Mouse (Mus musculus): Measurements from ENCODE around the gene Mterf2.

Gene Mterf2

DNA sequence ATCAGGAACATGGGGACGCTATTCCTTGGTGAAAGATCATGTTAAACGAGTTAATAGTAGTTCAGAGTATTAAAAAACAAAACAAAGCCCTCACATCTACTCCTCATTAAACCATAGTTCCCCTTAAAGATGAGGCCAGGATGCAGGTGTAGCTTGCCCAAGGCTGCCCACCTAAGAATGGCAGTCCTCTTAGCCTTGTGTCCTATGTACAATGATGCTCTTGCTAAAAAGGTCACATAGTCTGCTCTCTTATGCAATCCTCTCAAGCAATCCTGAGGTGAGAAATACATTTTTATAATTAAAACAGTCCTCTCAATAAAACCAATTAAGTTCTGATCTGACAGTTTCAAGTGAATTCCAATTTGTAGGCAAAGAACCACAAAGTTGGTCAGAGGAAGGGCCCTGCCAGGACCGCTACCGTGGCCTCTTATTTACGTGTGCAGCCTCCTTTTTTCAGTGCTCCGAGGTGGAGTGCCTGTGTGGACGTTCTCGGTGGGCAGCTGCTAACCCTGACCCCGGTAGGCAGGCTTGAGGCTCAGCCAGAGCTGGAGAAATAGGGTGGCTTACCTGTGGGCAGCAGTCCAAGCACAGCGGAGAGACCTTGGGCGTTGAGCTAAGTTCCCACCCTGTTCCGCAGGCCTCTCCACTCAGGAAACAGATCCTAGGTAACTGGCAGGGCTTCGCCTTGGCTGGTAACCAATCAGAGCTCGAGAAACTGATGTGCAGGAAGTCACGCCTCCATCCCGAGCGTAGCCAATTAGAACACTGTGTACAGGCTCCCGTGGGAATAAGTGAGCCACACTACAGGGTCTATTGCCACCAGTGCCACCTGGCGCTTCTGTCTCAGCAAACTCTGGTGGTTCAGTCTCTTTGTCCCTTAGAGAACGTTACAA, at the start of gene Mterf2:
Gene Mterf2 (minus strand): TSS at position 633 of the 893 bp plus-strand sequence.
- DNase-seq (ENCODE audit: low spot score) = peak; percentile 99

DNA sequence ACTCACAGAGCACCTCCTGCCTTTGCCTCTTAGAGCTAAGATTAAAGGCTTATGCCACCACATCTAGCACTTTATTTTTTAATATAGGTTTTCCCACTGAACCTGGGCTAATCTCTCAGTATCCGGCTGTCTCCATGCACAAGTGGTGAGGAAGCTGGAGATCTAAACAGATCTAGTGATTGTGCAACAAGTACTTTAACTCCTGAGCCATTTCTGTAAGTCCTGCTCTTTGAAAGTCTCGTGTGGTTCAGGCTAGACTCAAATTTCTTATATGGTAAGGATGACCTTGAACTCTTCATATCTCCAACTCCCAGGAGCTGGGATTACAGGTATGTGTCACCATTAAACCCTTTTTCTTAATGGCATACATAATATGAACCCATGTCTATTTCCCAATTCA, 48.8 kb upstream of the Mterf2 start:
- no peak for DNase-seq (ENCODE audit: low spot score)

DNA sequence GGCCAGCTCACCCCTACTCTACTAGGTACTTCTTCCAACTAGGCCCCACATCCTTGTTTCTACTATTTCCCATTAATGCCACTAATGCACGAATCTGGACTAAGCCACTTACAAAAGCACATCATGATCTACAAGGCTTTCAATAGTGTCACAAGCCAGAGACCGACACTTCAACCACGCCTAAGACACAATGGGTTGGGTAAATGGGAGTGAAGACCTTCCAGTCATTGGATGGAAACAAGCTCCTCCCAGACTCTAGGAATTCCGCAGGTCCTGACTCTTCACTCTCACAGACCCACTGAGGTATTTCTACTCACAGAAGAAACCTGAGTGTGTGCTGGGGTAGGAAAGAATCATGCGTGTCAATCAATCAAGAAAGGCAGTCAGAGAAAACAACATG, 37.5 kb upstream of the Mterf2 start:
- DNase-seq (ENCODE audit: low spot score) = no peak

DNA sequence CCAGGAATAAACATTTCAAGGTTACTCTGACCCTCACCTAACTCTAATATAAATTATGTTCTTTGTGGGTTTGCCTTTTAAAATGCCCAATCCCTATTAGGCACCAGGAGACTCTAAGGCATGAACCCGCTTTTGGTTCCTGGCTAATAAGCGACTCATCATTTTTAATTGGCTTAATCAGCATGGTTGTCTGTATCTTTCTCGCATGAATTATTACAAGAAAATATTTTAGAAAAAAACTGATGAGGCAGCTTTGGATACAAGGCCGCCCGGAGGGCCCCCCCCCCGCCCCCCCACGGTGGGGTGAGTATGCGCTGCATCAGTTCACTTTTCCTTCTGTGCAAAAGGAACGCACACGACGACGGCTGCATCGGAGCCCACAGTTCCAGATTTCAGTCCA, 37.0 kb upstream of the Mterf2 start:
- no peak for DNase-seq (ENCODE audit: low spot score)

DNA sequence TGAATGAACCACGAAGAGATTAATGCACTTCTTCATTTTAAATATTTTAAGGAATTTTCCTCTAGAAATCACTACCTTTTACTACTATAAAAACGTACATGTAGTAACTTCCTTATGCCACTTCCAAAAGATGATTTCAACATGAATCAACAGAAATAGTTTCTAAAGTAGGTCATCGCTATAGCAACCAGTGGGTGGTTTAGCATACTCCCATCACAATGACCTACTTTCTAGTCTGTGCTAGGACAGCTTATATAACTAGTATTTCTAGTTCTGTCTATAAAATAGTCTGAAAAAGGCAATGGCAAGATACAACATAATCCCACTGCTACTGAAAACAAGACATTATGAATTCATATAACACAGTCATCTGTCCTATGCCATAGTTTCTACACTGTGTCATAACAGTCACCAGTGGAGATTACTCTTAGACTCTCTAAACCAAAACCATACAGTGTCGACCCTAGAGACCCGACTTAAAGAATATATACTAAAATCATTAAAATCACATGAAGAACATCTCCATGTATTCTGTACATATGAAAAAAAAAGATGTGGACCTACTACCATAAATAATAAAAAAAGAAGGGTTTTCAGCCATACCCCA, 34.0 kb upstream of the Mterf2 start:
- DNase-seq (ENCODE audit: low spot score) = peak; percentile 46

DNA sequence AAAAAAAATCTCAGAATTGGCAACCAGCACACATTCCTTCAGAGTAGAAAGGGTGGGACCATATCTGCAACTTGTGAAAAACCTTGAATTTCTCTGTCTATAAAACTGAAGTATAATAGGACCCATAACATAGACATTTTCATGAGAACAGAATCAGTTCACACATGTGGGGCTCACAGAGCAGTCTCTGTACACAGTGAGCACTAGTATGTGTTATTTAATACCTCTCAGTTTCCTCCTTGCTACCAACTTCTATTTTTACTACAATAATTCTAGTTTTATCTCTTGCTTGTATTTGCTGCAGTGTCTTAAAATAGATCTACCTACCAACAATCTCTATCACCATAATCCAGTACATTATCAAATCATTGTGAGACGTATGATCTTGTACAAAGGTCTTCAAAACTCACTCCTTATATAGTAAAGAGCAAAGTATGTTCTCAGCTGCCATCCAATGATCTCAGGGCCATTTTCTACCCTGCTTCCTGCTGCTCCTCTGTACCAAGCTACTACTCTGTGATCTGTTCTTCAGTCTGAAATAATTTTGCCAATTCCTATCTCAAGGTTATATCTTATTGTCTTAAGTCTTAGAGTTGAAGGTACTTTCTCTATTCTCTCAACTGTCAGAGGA, 32.3 kb upstream of the Mterf2 start:
- DNase-seq (ENCODE audit: low spot score) = no peak

DNA sequence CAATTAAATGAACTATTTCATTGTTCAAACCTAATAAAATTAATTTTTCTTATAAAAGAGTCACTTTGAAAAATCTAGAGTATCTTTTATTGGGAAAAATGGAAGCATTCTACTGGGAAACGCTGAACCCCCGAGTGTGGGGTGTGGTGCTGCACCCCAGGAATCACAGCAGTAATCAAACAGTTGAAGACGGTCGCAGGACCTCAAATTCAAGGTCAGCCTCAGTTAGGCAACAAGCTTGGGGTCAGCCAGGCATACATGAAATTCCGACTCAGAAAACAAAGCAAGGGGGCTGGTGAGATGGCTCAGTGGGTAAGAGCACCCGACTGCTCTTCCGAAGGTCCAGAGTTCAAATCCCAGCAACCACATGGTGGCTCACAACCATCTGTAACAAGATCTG, 29.6 kb upstream of the Mterf2 start:
- DNase-seq (ENCODE audit: low spot score) = no peak

DNA sequence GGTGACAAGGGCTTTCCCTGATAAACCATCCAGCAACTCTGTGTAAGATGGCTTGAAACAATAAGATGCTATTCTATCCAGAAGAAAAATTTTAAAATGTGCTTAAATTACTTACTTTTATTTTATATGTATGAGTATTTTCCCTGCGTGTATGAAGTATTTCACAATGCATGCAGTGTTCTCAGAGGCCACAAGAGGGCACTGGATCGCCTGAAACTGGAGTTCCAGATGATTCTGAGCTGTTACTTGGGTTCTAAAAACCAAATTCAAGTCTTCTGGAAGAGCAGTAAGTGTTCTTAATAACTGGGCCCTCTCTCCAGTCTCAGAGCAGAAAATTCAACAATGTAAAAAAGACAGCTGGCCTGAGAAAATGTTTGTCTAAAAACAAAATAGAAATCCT, 26.4 kb upstream of the Mterf2 start:
- peak; percentile 77 for DNase-seq (ENCODE audit: low spot score)

DNA sequence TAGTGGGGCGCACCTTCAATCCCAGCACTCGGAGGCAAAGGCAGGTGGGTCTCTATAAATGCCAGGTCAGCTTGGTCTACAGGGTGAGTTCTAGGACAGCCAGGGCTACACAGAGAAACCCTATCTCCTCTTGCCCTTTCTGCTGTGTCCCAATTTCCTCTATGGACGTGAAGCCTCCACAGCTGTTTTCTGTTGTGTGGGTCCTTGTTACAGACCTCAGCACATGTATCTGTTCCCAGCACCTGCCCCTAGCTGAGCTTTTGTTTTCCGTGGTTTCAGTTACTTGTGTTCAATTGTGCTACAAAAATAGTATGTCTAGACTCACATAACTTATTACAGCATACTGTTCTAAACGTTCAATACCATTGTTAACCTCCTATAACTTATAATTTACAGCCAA, 21.4 kb upstream of the Mterf2 start:
- no peak for DNase-seq (ENCODE audit: low spot score)

DNA sequence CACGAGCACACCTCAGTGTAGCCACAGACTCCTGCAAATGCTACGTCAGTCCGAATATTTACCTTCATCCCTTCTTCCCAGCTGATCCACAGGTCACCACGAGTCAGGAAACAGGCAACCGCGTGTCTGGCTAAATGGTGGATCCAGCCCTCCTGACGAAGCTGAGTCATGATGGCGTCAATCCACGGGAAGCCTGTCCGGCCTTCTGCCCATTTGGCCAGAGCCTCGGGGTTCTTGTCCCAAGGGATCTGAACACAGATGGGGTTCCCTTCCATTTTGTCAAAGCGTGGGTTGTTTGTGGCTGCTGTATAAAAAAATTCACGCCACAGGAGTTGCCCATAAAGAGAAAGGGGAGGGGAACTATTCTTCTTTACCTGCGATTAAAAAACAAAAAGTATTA, 18.5 kb upstream of the Mterf2 start:
- DNase-seq (ENCODE audit: low spot score) = no peak

DNA sequence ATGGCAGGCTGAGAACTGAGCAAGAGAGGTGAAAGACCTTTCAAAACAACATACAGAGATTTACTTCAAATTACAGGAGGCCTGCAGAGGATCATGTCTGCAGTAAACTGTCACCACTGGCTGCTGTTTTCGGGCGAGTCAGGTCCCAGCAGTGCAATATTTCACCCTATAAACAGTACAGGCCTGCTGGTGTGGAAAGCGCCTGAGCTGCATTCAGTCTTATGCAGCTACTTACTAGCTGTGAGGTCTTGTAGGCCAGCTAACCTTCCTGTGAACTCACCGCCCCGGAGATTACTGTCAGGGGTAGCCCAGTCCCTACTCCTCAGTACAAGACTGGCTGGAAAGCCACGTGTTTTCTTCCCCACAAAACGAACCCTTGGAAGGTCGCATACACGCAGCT, 13.6 kb upstream of the Mterf2 start:
- no peak for DNase-seq (ENCODE audit: low spot score)

DNA sequence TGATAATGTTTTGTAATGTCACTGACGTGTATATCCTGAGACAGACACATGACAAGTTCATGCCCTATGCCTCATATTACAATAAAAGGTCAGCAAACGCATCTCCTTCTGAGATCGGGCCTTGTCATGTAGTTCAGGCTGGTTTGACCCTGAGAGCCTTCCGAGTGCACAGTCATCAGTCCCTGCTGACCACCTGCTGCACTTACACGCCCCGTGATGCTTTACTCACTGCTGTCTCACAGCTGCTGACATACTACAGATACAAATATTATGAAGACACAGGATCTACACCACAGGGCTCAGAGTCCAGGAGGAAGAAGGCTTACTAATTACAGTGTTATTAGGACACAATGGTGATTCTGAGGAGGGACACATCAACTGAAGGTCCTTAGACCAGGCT, 8.7 kb upstream of the Mterf2 start:
- DNase-seq (ENCODE audit: low spot score) = no peak

DNA sequence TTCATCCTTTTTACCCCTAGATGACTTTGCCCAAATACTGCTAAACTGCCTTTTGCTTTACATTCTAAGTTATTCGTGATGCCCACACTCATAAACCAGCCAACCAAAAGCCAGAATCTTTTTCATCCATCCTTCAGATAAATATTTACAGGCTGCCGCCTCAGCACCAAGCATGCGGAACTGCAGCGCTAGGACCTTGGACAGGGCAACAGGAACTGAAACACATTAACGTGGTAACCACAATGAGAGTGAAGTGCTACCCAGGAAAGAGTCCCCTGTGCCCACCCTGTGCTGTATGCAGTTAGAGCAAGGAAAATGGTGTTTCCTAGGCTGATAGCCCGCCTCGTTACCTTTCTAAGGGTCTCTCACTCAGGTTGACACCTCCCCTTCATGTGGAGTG, 626 bp upstream of the Mterf2 start:
- no peak for DNase-seq (ENCODE audit: low spot score)

DNA sequence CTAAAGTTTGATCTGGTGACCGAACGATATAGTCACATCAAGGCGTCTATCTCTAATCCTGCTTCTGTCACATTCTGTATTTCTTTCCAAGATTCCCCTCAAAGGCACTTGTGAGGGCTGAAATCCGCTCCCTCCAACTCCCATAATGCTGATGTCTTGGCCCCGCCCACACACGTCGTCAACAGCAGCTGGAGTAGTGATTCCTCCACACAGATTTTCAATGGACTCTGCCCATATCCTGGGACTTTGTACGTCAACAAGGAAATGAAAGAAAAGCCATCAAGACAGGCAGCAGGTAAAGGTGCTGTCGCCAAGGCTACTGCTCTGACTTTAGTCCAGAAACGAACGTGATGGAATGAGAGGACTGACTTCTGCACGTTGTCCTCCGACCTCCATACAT, 2.6 kb downstream of the Mterf2 start:
- DNase-seq (ENCODE audit: low spot score) = no peak

DNA sequence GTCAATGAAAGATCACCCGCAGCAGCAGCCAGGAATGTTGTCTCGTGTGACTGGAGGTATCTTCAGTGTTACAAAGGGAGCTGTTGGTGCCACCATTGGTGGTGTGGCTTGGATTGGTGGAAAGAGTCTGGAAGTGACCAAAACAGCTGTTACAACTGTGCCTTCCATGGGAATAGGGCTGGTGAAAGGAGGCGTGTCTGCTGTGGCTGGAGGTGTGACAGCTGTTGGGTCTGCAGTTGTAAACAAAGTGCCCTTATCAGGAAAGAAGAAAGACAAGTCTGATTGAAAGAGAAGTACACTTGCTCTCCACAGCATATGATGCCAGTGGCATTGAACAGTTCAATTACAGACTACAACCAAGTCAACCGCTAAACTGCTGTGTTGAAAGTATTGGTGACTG, 13.4 kb downstream of the Mterf2 start:
- no peak for DNase-seq (ENCODE audit: low spot score)

DNA sequence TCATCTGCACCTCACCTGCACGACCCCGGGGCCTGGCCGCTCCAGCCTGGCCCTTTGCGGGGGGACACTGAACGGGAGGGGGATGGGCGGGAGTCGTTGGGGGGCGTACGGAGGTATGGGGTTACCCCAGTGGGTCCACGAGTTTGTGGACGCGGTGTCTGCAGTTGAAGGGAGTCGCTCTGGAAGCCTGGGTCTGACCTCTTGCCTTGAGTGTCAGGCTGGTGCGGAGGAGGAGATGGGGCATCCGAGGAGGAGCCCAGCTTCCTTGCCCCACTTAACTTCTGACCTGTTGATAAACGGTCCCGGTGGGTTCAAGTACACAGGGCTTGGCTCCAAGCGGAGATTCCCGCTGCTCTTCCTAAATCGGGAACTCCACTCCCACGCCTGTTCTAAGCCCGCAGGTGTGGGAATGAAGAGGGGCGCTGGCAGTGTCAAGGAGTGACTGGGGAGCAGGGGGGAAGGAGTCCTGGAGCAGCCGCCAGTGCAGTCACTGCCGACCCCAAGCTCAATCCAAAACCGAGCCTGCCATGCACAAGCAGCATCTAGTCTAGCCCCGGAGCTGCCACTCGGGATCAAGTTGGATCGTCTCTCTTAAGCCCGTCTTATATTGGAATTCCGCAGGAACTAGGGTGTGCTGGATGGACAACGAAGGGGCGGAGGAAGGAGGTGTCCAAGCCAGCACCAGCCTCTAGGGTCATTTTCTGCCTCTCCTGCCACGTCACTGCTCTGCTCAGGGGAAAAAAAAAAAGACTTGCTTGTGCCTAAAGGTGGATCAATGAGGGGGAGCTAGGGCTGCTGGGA, 24.5 kb downstream of the Mterf2 start:
- DNase-seq (ENCODE audit: low spot score) = peak; percentile 49

DNA sequence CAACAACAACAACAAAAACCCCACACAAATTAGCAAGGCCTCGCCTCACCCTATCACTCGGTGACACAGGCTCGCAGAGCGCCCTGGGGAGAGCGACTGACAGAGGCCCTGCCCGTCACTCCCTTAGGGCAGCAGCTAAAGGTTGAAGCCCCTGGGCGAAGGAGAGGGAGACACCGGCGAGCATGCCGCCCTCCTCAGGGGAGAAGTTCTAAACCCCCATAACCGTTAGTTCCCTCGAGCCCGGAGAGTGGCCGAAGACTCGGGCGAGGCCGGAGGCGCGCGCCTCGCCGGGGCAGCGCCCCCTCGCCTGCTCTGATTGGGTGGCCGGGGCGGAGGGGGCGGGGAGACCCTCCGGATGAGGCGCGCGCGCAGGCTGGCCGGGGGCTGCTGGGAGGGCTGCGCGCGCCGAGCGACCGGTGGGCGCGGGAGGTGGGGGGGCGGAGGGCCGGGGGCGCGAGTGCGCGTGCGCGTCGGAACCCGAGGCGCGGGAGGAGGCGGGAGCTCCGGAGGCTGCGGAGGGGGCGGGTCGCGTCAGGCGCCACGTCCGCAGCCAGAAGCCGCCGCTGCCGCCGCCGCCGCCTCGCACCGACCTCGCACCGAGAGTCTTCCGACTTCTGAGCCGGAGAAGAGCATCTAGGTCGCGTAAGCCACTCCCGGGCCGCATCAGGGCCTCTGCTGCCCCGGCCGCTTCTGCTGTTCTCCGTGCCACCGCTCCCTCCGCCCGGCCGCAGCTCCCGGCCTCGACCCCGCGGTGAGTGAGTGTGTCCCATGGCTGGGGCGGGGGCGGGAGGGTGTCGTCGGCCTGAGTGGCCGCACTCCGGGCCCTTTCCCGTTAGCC, 25.4 kb downstream of the Mterf2 start, which contains the start of the genes Fhl4 and Tmem263:
Gene Fhl4 (minus strand): TSS at position 249 of the 838 bp plus-strand sequence.
Gene Tmem263 (plus strand): TSS at position 381 of the 838 bp plus-strand sequence.
- peak; percentile 60 for DNase-seq (ENCODE audit: low spot score)

DNA sequence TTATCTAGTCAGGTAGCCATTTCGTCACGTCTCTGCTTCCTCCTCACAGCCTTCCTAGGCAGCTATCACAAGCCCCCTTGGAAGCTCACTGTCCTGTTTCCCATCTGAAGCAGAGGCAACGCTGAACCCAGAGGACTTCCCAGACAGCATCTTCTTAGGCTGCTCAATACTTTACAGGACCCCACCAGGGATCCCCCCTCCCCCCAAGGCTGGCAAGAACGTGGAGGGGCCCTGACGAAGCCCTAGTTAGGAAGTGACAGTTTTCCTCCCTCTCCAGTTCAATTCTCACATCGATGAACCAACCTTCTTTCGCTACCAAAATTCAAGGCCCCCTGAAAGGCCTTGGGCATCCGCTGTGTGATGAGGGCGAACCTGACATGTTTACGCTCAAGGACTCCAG, 26.0 kb downstream of the Mterf2 start:
- DNase-seq (ENCODE audit: low spot score) = no peak

DNA sequence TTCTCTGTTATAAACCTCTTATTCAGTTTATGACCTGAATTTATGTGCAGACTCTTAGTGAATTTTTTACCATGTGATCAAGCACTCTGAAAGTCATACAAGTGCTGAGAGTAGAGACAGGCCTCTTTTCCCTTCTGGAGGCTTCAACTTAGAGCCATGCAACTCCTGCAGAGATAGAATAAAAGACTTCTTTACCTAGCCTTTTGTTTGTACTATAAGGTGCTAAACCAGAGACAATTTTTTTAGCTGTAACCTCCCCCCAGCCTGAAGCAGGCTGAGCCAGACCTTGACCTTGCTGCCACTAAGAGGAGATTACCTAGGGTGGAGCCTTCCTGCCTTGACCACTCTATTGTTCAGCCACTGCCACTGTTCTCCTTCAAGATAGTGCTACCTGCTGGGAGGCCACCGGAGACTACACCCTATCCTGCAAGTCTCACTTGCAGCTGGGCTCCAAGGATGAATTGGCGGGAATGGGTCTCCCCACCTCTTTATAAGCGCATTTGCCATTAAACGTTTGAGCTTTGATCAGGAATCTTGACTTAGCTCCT, 56.1 kb downstream of the Mterf2 start:
- DNase-seq (ENCODE audit: low spot score) = no peak
